Mouse (Mus musculus) liver, adult 2 months (tissue): ENCODE data around the gene Grik3.

Experiments
- CTCF ChIP-seq: fragments of 200-500 bp; IDR thresholded peaks from 2 replicates; pipeline ENCODE4 v1.5.1; 2011; ENCODE audit warnings: low read depth, low read length, control low read depth
- POLR2A ChIP-seq: fragments of 200-500 bp; IDR thresholded peaks from 2 replicates; pipeline ENCODE4 v1.6.1; 2011; ENCODE audit warnings: low read length, control low read depth; ENCODE audit not compliant: insufficient read depth; ENCODE audit errors: extremely low read depth

DNA sequence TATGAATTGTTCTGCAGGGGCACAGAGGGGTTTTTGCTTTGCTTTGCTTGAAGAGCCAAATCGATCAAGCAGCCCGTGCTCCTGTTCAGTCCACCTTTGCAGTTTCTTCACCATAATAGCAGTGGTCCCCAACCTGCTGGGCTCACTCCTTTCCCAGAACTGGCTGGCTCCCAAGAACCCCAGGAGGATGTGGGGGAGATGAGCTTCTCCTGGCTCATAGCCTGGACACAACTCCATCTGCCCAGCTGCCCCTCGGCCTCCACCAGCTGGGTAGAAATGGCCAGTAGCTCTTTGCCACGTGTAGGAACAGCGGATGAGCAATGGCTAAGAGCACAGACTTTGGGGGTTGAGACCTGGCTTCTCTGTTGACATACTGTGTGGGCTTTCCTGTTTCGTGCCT lies 171.5 kb downstream of the Grik3 start:
- no peak for TF ChIP-seq CTCF
- no peak for TF ChIP-seq POLR2A
